20 mouse cellular contexts compared by ENCODE assay signal in the genomic region with DNA sequence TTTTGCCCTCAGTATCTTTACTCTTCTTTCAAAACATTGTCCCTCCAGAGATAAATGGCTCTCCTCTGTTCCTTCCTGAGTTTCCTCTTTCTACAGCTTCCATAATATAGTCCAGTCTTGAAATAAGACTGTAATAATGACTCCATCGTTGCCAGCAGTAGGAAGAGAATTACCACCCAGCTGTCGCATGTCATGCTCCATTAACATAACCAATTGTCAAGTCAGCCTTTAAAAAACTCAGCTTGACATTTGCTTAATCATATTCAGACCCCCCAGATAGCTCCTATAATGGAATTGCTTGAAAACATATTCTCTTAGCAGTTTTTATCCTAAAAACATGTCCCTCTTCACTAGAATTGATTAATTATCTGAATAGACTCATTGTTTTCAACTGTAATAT. TPM values are rescaled to one million over a fixed set of nuclear protein-coding genes. Genes with fewer than 3 reads are reported as not detected.
DNase-seq lines count a peak whose midpoint lies in the region; ATAC-seq and TF ChIP-seq lines count a peak whose summit lies in the region.
"Had no signal": no experiment of that assay in that cellular context is flagged by ENCODE, and none has a peak within 500 bp of the region (broad histone marks: within the 10 kb centered on the region; RNA-seq: fewer than 3 reads in every experiment).

No protein-coding gene starts in this region.

- DNase-seq in kidney, postnatal 0 days (ENCODE audit: low spot score), result peak; percentile 0
- DNase-seq in kidney, adult 9 months, result no peak
- DNase-seq in brain, embryonic 14.5 days (ENCODE audit: low read depth), result peak; percentile 45
- no peak for DNase-seq in thymus, postnatal 36 days
- DNase-seq in right cerebral cortex, postnatal 4 days, result no peak
- DNase-seq: adrenal gland, adult 8-10 months; cerebellum, postnatal 14 days; gastrocnemius, postnatal 36 days; heart, postnatal 4 days; liver; lung, postnatal 10 days; right cerebral cortex, postnatal 14 days; thymus, adult 2 months had no signal

- no peaks in the 10 kb centered on the region for H3K9me3 ChIP-seq in kidney, postnatal 0 days (replicated peaks; ENCODE audit: low read length)
- H3K9me3 ChIP-seq in hindbrain, embryonic 13.5 days, result no peaks in the 10 kb centered on the region
- H3K9me3 ChIP-seq in neural tube, embryonic 15.5 days (replicated peaks), result no peaks in the 10 kb centered on the region
- H3K9me3 ChIP-seq: heart, embryonic 15.5 days; intestine, embryonic 15.5 days; kidney, embryonic 15.5 days; midbrain, embryonic 12.5 days had no signal

- no peak overlapping the region for H3K9ac ChIP-seq in kidney, postnatal 0 days (ENCODE audit: low read depth, low read length)
- no peak overlapping the region for H3K9ac ChIP-seq in hindbrain, embryonic 13.5 days
- no peak overlapping the region for H3K9ac ChIP-seq in neural tube, embryonic 15.5 days (replicated peaks)
- H3K9ac ChIP-seq: heart, embryonic 15.5 days; intestine, embryonic 15.5 days; kidney, embryonic 15.5 days; midbrain, embryonic 12.5 days had no signal

- H3K4me1 ChIP-seq in kidney, postnatal 0 days (replicated peaks; ENCODE audit: insufficient read depth, low read length), result no peaks in the 10 kb centered on the region
- peaks cover 2% of the 10 kb centered on the region for H3K4me1 ChIP-seq in hindbrain, embryonic 13.5 days (replicated peaks)
- H3K4me1 ChIP-seq in neural tube, embryonic 15.5 days, result peaks cover 2% of the 10 kb centered on the region

- 27% methylated on average over 2 of the region's 2 CpGs for WGBS in kidney, postnatal 0 days
- WGBS in hindbrain, embryonic 13.5 days, result 20% methylated on average over 2 of the region's 2 CpGs
- 13% methylated on average over 2 of the region's 2 CpGs for WGBS in neural tube, embryonic 15.5 days

- no peak overlapping the region for H3K4me3 ChIP-seq in kidney, postnatal 0 days (replicated peaks; ENCODE audit: low read depth, low read length)
- no peak overlapping the region for H3K4me3 ChIP-seq in hindbrain, embryonic 13.5 days
- H3K4me3 ChIP-seq in neural tube, embryonic 15.5 days (replicated peaks), result no peak overlapping the region
- H3K4me3 ChIP-seq: heart, embryonic 15.5 days; intestine, embryonic 15.5 days; kidney, embryonic 15.5 days; midbrain, embryonic 12.5 days had no signal

- H3K27ac ChIP-seq in kidney, postnatal 0 days, result no peak overlapping the region
- no peak overlapping the region for H3K27ac ChIP-seq in hindbrain, embryonic 13.5 days
- H3K27ac ChIP-seq in neural tube, embryonic 15.5 days (replicated peaks), result no peak overlapping the region
- H3K27ac ChIP-seq: heart, embryonic 15.5 days; intestine, embryonic 15.5 days; kidney, embryonic 15.5 days; midbrain, embryonic 12.5 days had no signal

- H3K4me2 ChIP-seq in kidney, postnatal 0 days (ENCODE audit: low read length), result no peak overlapping the region
- H3K4me2 ChIP-seq in hindbrain, embryonic 13.5 days, result no peak overlapping the region
- no peak overlapping the region for H3K4me2 ChIP-seq in neural tube, embryonic 15.5 days
- H3K4me2 ChIP-seq: heart, embryonic 15.5 days; intestine, embryonic 15.5 days; kidney, embryonic 15.5 days; midbrain, embryonic 12.5 days had no signal

- H3K36me3 ChIP-seq in kidney, postnatal 0 days (ENCODE audit: insufficient read depth, low read length), result no peaks in the 10 kb centered on the region
- H3K36me3 ChIP-seq in hindbrain, embryonic 13.5 days, result no peaks in the 10 kb centered on the region
- H3K36me3 ChIP-seq in neural tube, embryonic 15.5 days, result no peaks in the 10 kb centered on the region
- H3K36me3 ChIP-seq: heart, embryonic 15.5 days; intestine, embryonic 15.5 days; kidney, embryonic 15.5 days; midbrain, embryonic 12.5 days had no signal

- TF ChIP-seq POLR2A in brain, embryonic 14.5 days (IDR thresholded peaks at IDR 0.05; ENCODE audit: borderline replicate concordance, extremely low read depth, insufficient read depth, insufficient read length, poor library complexity, severe bottlenecking), result no peak

- no peak for ATAC-seq in kidney, postnatal 0 days (replicated peaks; ENCODE audit: low FRiP score, low read depth)
- ATAC-seq in hindbrain, embryonic 13.5 days (ENCODE audit: low FRiP score), result peak; percentile 46; the same call in 1 of the 2 replicates
- peak; percentile 50; the same call in 1 of the 2 replicates for ATAC-seq in neural tube, embryonic 15.5 days (ENCODE audit: low FRiP score)
- ATAC-seq: intestine, embryonic 15.5 days; Patski had no signal

- TF ChIP-seq CTCF in kidney, postnatal 0 days (IDR thresholded peaks at IDR 0.05; ENCODE audit: low read depth), result no peak
- no peak for TF ChIP-seq CTCF in brain, embryonic 14.5 days (IDR thresholded peaks at IDR 0.05; ENCODE audit: borderline replicate concordance, extremely low read depth, insufficient read depth, insufficient read length)

- no peaks in the 10 kb centered on the region for H3K27me3 ChIP-seq in kidney, postnatal 0 days (ENCODE audit: insufficient read depth, low read length)
- H3K27me3 ChIP-seq in hindbrain, embryonic 13.5 days, result peaks cover 10% of the 10 kb centered on the region
- H3K27me3 ChIP-seq in neural tube, embryonic 15.5 days (replicated peaks), result 0 out of 2 replicates have a peak, but pooled peaks cover 2% of the 10 kb centered on the region
- H3K27me3 ChIP-seq: heart, embryonic 15.5 days; Patski had no signal

RNA-seq across cellular contexts. Expression of a gene that starts 58.4 kb away (rescaled TPM):
- polyA plus RNA-seq in kidney, postnatal 0 days (2015; fragmentation: Nextera tagmentation; extraction: Ambion mirVana), result 17.6 and 18.0 TPM in 2 replicates
- 44.3 and 69.0 TPM in 2 replicates for polyA plus RNA-seq in brain, embryonic 14.5 days (2012; rRNA removed)
- polyA plus RNA-seq in hindbrain, embryonic 13.5 days (2015; fragmentation: Nextera tagmentation; extraction: Ambion mirVana), result 58.6 and 60.4 TPM in 2 replicates
- polyA plus RNA-seq in neural tube, embryonic 15.5 days (2015; fragmentation: Nextera tagmentation; extraction: Ambion mirVana), result 55.2 and 62.6 TPM in 2 replicates

Comparison
In these comparisons a context has a peak if more than half of its experiments do, and no peak if none do; other contexts are left out.
1. DNase-seq: peak in kidney, postnatal 0 days (single experiment) and brain, embryonic 14.5 days (single experiment); none in kidney, adult 9 months (single experiment), thymus, postnatal 36 days (0 of 2) and right cerebral cortex, postnatal 4 days (single experiment).